Mouse (Mus musculus) neural tube, embryonic 11.5 days (tissue): ENCODE data around the gene Npcd. TPM values are rescaled to one million over a fixed set of nuclear protein-coding genes. Genes with fewer than 3 reads are reported as not detected.
A peak's percentile ranks its signal among the peaks of the same experiment; 100 is the strongest.

Experiments used
- ATAC-seq: fragments of 200-750 bp; cut with Nextera tagmentation; 2 replicates; pipeline ENCODE4 v1.8.0; 2017; ENCODE audit warnings: moderate number of reproducible peaks, mild to moderate bottlenecking, moderate TSS enrichment, moderate library complexity; ENCODE audit not compliant: insufficient read depth, low FRiP score, low TSS enrichment
- DNase-seq: peaks from one replicate; pipeline ENCODE4 v3.0.0-alpha.2; 2015; ENCODE audit warnings: low spot score
- H3K27ac ChIP-seq: fragments of 300-500 bp; sonication (generic); 2 replicates; pipeline ENCODE4 v1.5.1; 2014; ENCODE audit warnings: low read depth, mild to moderate bottlenecking, low read length
- H3K27me3 ChIP-seq: fragments of 300-500 bp; sonication (generic); 2 replicates; pipeline ENCODE4 v1.6.1; 2014; ENCODE audit warnings: mild to moderate bottlenecking, low read length, mixed read lengths; ENCODE audit not compliant: control insufficient read depth, insufficient read depth
- H3K36me3 ChIP-seq: fragments of 300-500 bp; sonication (generic); 2 replicates; pipeline ENCODE4 v1.6.1; 2014; ENCODE audit warnings: mild to moderate bottlenecking, low read length, moderate library complexity, mixed read lengths; ENCODE audit not compliant: control insufficient read depth, insufficient read depth
- H3K4me1 ChIP-seq: fragments of 300-500 bp; sonication (generic); 2 replicates; pipeline ENCODE4 v1.6.1; 2014; ENCODE audit warnings: low read length, mixed read lengths; ENCODE audit not compliant: control insufficient read depth, insufficient read depth
- H3K4me2 ChIP-seq: fragments of 300-500 bp; sonication (generic); 2 replicates; pipeline ENCODE4 v1.6.1; 2014; ENCODE audit warnings: low read depth, mild to moderate bottlenecking, moderate library complexity
- H3K4me3 ChIP-seq: fragments of 300-500 bp; sonication (generic); 2 replicates; pipeline ENCODE4 v1.5.1; 2014; ENCODE audit warnings: low read depth, low read length
- H3K9ac ChIP-seq: fragments of 300-500 bp; sonication (generic); 2 replicates; pipeline ENCODE4 v1.6.1; 2014; ENCODE audit warnings: mild to moderate bottlenecking, low read length
- H3K9me3 ChIP-seq: fragments of 300-500 bp; sonication (generic); 2 replicates; pipeline ENCODE4 v1.6.1; 2016; ENCODE audit warnings: low read length; ENCODE audit not compliant: control insufficient read depth
- WGBS: fragments of 180-500 bp; shearing (Covaris S2); extraction: QIAGEN DNeasy Blood & Tissue Kit; methylation state at CpG from one replicate; pipeline ENCODE4 v1.1.7; 2014; 5-methylcytosine and 5-hydroxymethylcytosine counted together
- polyA plus RNA-seq: library from polyadenylated mRNA; unstranded; fragments of >200 nt; fragmentation: Nextera tagmentation; extraction: Ambion mirVana; gene quantifications from 2 replicates; pipeline ENCODE4 v1.2.1, GENCODE M21; 2014

The Npcd gene
- not detected in 2 replicates for polyA plus RNA-seq

- Histone ChIP-seq H3K4me1 (peaks cover 25% of the 10 kb centered on the region), H3K9ac (peak within 1 kb of the TSS; percentile 73), H3K4me2 (peak within 1 kb of the TSS; percentile 87), H3K27ac (peak within 1 kb of the TSS; percentile 87), H3K4me3 (peak within 1 kb of the TSS; percentile 59), H3K27me3 (no peaks in the 10 kb centered on the region), H3K36me3 (no peaks in the 10 kb centered on the region), H3K9me3 (no peaks in the 10 kb centered on the region)
- peak; percentile 81 for ATAC-seq
- WGBS: 2% methylated on average over 52 of the region's 58 CpGs
- peak; percentile 99 for DNase-seq
Observed at GRCm38 (mm10) chr15:79834130-79834880, at the start of gene Npcd, which contains the start of gene Cbx6. Npcd (minus strand) TSS chr15:79834237. Cbx6 (minus strand) TSS chr15:79834688.

GRCm38 (mm10) chr15:79883352-79883822 lies 49.4 kb upstream of the Npcd start:
- Histone ChIP-seq H3K27ac (peak overlapping the region; percentile 72), H3K4me3 (peak overlapping the region; percentile 38), H3K36me3 (no peaks in the 10 kb centered on the region), H3K9me3 (no peaks in the 10 kb centered on the region), H3K4me1 (no peaks in the 10 kb centered on the region), H3K9ac (peak overlapping the region; percentile 65), H3K4me2 (peak overlapping the region; percentile 56), H3K27me3 (no peaks in the 10 kb centered on the region)
- WGBS: under 1% methylated on average over 30 of the region's 30 CpGs
- ATAC-seq (peak; percentile 84), DNase-seq (peak; percentile 96)

GRCm38 (mm10) chr15:79882623-79883267 lies 48.7 kb upstream of the Npcd start:
- Histone ChIP-seq H3K4me3 (no peak overlapping the region), H3K27me3 (no peaks in the 10 kb centered on the region), H3K4me1 (no peaks in the 10 kb centered on the region), H3K9ac (peak overlapping the region; percentile 30), H3K36me3 (no peaks in the 10 kb centered on the region), H3K27ac (no peak overlapping the region), H3K9me3 (no peaks in the 10 kb centered on the region), H3K4me2 (peak overlapping the region; percentile 56)
- DNase-seq (peak; percentile 34), ATAC-seq (peak; percentile 16; the same call in 1 of the 2 replicates)
- 31% methylated on average over 19 of the region's 19 CpGs for WGBS

- ATAC-seq (no peak), DNase-seq (no peak)
- Histone ChIP-seq H3K4me1 (no peaks in the 10 kb centered on the region), H3K27me3 (no peaks in the 10 kb centered on the region), H3K9me3 (no peaks in the 10 kb centered on the region), H3K36me3 (no peaks in the 10 kb centered on the region), H3K9ac (peak overlapping the region; percentile 10; the same call in 1 of the 2 replicates), H3K27ac (no peak overlapping the region), H3K4me3 (no peak overlapping the region), H3K4me2 (no peak overlapping the region)
- 91% methylated on average over 3 of the region's 3 CpGs for whole genome bisulfite sequencing
Observed at GRCm38 (mm10) chr15:79880477-79880876, 46.4 kb upstream of the Npcd start.

- ATAC-seq: no peak
- Histone ChIP-seq H3K9me3 (no peaks in the 10 kb centered on the region), H3K27ac (no peak overlapping the region), H3K4me1 (no peaks in the 10 kb centered on the region), H3K4me3 (no peak overlapping the region), H3K27me3 (no peaks in the 10 kb centered on the region), H3K4me2 (no peak overlapping the region), H3K9ac (no peak overlapping the region), H3K36me3 (no peaks in the 10 kb centered on the region)
- no peak for DNase-seq
- 74% methylated on average over 13 of the region's 13 CpGs for WGBS
Observed at GRCm38 (mm10) chr15:79879319-79879718, 45.3 kb upstream of the Npcd start.

GRCm38 (mm10) chr15:79878725-79879136 lies 44.7 kb upstream of the Npcd start:
- H3K4me1 ChIP-seq: no peaks in the 10 kb centered on the region
- no peak overlapping the region for H3K4me3 ChIP-seq
- no peaks in the 10 kb centered on the region for H3K27me3 ChIP-seq
- DNase-seq (no peak), ATAC-seq (no peak)
- H3K36me3 ChIP-seq: no peaks in the 10 kb centered on the region
- H3K9ac ChIP-seq: no peak overlapping the region
- no peak overlapping the region for H3K27ac ChIP-seq
- H3K4me2 ChIP-seq: no peak overlapping the region
- H3K9me3 ChIP-seq: no peaks in the 10 kb centered on the region
- 82% methylated on average over 6 of the region's 6 CpGs for WGBS

- DNase-seq (no peak), ATAC-seq (no peak)
- WGBS: 88% methylated on average over 18 of the region's 18 CpGs
- H3K27ac ChIP-seq: no peak overlapping the region
- no peaks in the 10 kb centered on the region for H3K4me1 ChIP-seq
- no peak overlapping the region for H3K9ac ChIP-seq
- no peaks in the 10 kb centered on the region for H3K36me3 ChIP-seq
- no peak overlapping the region for H3K4me2 ChIP-seq
- H3K27me3 ChIP-seq: no peaks in the 10 kb centered on the region
- H3K9me3 ChIP-seq: no peaks in the 10 kb centered on the region
- no peak overlapping the region for H3K4me3 ChIP-seq
Observed at GRCm38 (mm10) chr15:79875261-79875995, 41.4 kb upstream of the Npcd start.

- Histone ChIP-seq H3K27ac (no peak overlapping the region), H3K4me3 (no peak overlapping the region), H3K36me3 (no peaks in the 10 kb centered on the region), H3K4me2 (no peak overlapping the region), H3K27me3 (no peaks in the 10 kb centered on the region), H3K9me3 (no peaks in the 10 kb centered on the region), H3K9ac (no peak overlapping the region), H3K4me1 (no peaks in the 10 kb centered on the region)
- no peak for ATAC-seq
- 68% methylated on average over 2 of the region's 2 CpGs for WGBS
- no peak for DNase-seq
Observed at GRCm38 (mm10) chr15:79873995-79874394, 40.0 kb upstream of the Npcd start.
